Mouse (Mus musculus): ENCODE data around the gene Rabep2. TPM values are rescaled to one million over a fixed set of nuclear protein-coding genes. Genes with fewer than 3 reads are reported as not detected.

Rabep2 gene
- polyA plus RNA-seq, 1 experiment from 2014 or later: 20.2 TPM

GRCm38 (mm10) chr7:126455242-126455641, 26.7 kb downstream of the Rabep2 start:
- Histone ChIP-seq H3K9me3 (ENCODE audit: control insufficient read depth, low read length) (no peaks in the 10 kb centered on the region), H3K9ac (ENCODE audit: low read depth, low read length) (no peak overlapping the region), H3K27ac (ENCODE audit: low read depth, low read length) (no peak overlapping the region), H3K36me3 (ENCODE audit: control insufficient read depth, insufficient read depth, low read length) (no peaks in the 10 kb centered on the region), H3K27me3 (ENCODE audit: control insufficient read depth, insufficient read depth, low read length) (no peaks in the 10 kb centered on the region), H3K4me1 (replicated peaks; ENCODE audit: control insufficient read depth, insufficient read depth, low read length) (no peaks in the 10 kb centered on the region), H3K4me3 (ENCODE audit: low read depth, low read length) (no peak overlapping the region), H3K4me2 (replicated peaks; ENCODE audit: low read depth, low read length) (no peak overlapping the region)
- DNase-seq (ENCODE audit: low spot score) (no peak), ATAC-seq (ENCODE audit: low FRiP score) (no peak)
- 77% methylated on average over 2 of the region's 2 CpGs for WGBS

DNA sequence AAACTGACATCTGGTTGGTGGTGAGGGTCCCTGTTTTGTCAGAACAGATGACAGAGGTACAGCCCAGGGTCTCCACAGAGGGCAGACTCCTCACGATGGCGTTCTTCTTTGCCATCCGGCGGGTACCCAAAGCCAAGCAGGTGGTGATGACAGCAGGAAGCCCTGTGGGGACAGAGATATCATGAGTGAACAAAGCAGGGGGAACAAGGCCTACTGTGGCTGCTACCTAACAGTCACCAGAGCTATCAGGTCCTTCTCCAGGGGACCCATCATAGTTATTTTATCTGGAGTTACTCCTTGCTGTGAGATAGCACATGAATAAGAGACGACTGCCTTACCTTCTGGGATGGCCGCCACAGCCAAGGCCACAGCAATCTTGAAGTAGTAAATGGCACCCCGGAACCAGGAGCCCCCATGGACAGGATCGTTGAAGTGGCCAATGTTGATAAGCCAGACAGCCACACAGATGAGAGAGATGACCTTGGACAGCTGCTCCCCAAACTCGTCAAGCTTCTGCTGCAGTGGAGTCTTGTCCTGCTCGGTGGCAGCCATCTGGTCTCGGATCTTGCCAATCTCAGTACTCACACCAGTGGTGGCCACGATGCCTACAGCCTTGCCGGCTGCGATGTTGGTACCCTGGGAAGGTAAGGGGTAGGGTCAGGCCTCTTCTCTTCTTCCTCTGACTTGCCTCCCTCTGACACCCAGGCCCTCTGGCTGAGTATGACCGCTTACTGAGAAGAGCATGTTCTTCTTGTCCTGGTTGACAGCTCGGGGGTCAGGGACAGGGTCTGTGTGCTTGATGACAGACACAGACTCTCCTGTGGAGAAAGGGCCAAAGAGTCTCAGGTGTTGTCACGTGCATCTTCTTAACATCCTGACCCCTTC, 28.1 kb downstream of the Rabep2 start:
- Histone ChIP-seq H3K36me3 (ENCODE audit: control insufficient read depth, insufficient read depth, low read length) (no peaks in the 10 kb centered on the region), H3K4me1 (replicated peaks; ENCODE audit: control insufficient read depth, insufficient read depth, low read length) (no peaks in the 10 kb centered on the region), H3K4me3 (ENCODE audit: low read depth, low read length) (no peak overlapping the region), H3K4me2 (replicated peaks; ENCODE audit: low read depth, low read length) (no peak overlapping the region), H3K27me3 (ENCODE audit: control insufficient read depth, insufficient read depth, low read length) (no peaks in the 10 kb centered on the region), H3K27ac (ENCODE audit: low read depth, low read length) (no peak overlapping the region), H3K9ac (ENCODE audit: low read depth, low read length) (no peak overlapping the region), H3K9me3 (ENCODE audit: control insufficient read depth, low read length) (no peaks in the 10 kb centered on the region)
- DNase-seq (ENCODE audit: low spot score): no peak
- WGBS: 87% methylated on average over 17 of the region's 17 CpGs
- ATAC-seq (ENCODE audit: low FRiP score): no peak

GRCm38 (mm10) chr7:126458225-126458624, 29.7 kb downstream of the Rabep2 start:
- Histone ChIP-seq H3K27ac (ENCODE audit: low read depth, low read length) (no peak overlapping the region), H3K9ac (ENCODE audit: low read depth, low read length) (no peak overlapping the region), H3K27me3 (ENCODE audit: control insufficient read depth, insufficient read depth, low read length) (no peaks in the 10 kb centered on the region), H3K4me2 (replicated peaks; ENCODE audit: low read depth, low read length) (no peak overlapping the region), H3K4me1 (replicated peaks; ENCODE audit: control insufficient read depth, insufficient read depth, low read length) (no peaks in the 10 kb centered on the region), H3K4me3 (ENCODE audit: low read depth, low read length) (no peak overlapping the region), H3K9me3 (ENCODE audit: control insufficient read depth, low read length) (no peaks in the 10 kb centered on the region), H3K36me3 (ENCODE audit: control insufficient read depth, insufficient read depth, low read length) (no peaks in the 10 kb centered on the region)
- no peak for ATAC-seq (ENCODE audit: low FRiP score)
- WGBS: 73% methylated on average over 5 of the region's 5 CpGs
- DNase-seq (ENCODE audit: low spot score): no peak

GRCm38 (mm10) chr7:126458844-126459618, 30.5 kb downstream of the Rabep2 start:
- H3K4me1 ChIP-seq (replicated peaks; ENCODE audit: control insufficient read depth, insufficient read depth, low read length): no peaks in the 10 kb centered on the region
- H3K36me3 ChIP-seq (ENCODE audit: control insufficient read depth, insufficient read depth, low read length): no peaks in the 10 kb centered on the region
- H3K27me3 ChIP-seq (ENCODE audit: control insufficient read depth, insufficient read depth, low read length): no peaks in the 10 kb centered on the region
- 80% methylated on average over 11 of the region's 11 CpGs for WGBS
- ATAC-seq (ENCODE audit: low FRiP score) (no peak), DNase-seq (ENCODE audit: low spot score) (no peak)
- no peak overlapping the region for H3K9ac ChIP-seq (ENCODE audit: low read depth, low read length)
- no peaks in the 10 kb centered on the region for H3K9me3 ChIP-seq (ENCODE audit: control insufficient read depth, low read length)
- H3K27ac ChIP-seq (ENCODE audit: low read depth, low read length): no peak overlapping the region
- H3K4me2 ChIP-seq (replicated peaks; ENCODE audit: low read depth, low read length): no peak overlapping the region
- H3K4me3 ChIP-seq (ENCODE audit: low read depth, low read length): no peak overlapping the region

DNA sequence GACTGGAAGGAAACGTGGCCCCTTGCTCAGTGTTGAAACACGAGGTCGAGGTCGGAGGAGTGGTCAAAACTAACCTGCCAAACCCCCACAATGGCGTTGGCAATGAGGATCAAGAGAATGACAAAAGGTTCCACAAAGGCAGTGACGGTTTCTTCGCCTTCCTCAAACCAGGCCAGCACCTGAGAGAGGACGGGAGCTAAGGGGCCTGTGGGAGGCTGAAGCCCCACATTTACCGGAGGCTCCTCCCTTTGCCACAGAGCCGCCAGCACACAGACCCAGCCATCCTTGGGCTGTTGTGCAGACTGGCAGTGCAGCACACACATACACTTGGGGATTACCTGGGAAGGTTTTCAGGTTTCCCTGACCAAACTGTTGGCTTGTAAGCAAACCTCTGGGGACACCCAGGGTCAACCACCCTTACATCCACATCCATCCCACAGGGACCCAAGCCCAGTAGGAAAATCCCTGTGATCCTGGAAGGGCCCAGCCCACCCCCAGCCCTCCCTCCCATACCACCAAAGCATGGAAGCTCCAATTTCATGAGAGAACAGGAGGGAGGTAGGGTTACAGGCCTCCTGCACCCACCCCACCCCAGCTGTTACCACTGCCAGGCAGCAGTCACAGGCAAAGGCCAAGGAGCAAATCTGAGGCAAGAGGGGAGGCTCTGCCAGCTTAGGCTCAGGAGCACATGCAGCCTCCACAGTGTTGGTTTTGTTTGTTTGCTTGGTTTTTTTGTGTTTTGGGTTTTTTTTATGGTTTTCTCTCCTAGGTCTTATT, 32.3 kb downstream of the Rabep2 start:
- 52% methylated on average over 10 of the region's 10 CpGs for WGBS
- no peak overlapping the region for H3K27ac ChIP-seq (ENCODE audit: low read depth, low read length)
- H3K9ac ChIP-seq (ENCODE audit: low read depth, low read length): no peak overlapping the region
- ATAC-seq (ENCODE audit: low FRiP score) (no peak), DNase-seq (ENCODE audit: low spot score) (no peak)
- H3K36me3 ChIP-seq (ENCODE audit: control insufficient read depth, insufficient read depth, low read length): no peaks in the 10 kb centered on the region
- H3K27me3 ChIP-seq (ENCODE audit: control insufficient read depth, insufficient read depth, low read length): no peaks in the 10 kb centered on the region
- no peak overlapping the region for H3K4me2 ChIP-seq (replicated peaks; ENCODE audit: low read depth, low read length)
- H3K4me1 ChIP-seq (replicated peaks; ENCODE audit: control insufficient read depth, insufficient read depth, low read length): no peaks in the 10 kb centered on the region
- no peak overlapping the region for H3K4me3 ChIP-seq (ENCODE audit: low read depth, low read length)
- no peaks in the 10 kb centered on the region for H3K9me3 ChIP-seq (ENCODE audit: control insufficient read depth, low read length)

- Histone ChIP-seq H3K27me3 (ENCODE audit: control insufficient read depth, insufficient read depth, low read length) (no peaks in the 10 kb centered on the region), H3K4me2 (replicated peaks; ENCODE audit: low read depth, low read length) (no peak overlapping the region), H3K4me3 (ENCODE audit: low read depth, low read length) (no peak overlapping the region), H3K9me3 (ENCODE audit: control insufficient read depth, low read length) (no peaks in the 10 kb centered on the region), H3K36me3 (ENCODE audit: control insufficient read depth, insufficient read depth, low read length) (no peaks in the 10 kb centered on the region), H3K4me1 (replicated peaks; ENCODE audit: control insufficient read depth, insufficient read depth, low read length) (no peaks in the 10 kb centered on the region), H3K9ac (ENCODE audit: low read depth, low read length) (no peak overlapping the region), H3K27ac (ENCODE audit: low read depth, low read length) (no peak overlapping the region)
- DNase-seq (ENCODE audit: low spot score): no peak
- 64% methylated on average over 3 of the region's 3 CpGs for WGBS
- no peak for ATAC-seq (ENCODE audit: low FRiP score)
Measured at GRCm38 (mm10) chr7:126461626-126462025, 33.1 kb downstream of the Rabep2 start.

DNA sequence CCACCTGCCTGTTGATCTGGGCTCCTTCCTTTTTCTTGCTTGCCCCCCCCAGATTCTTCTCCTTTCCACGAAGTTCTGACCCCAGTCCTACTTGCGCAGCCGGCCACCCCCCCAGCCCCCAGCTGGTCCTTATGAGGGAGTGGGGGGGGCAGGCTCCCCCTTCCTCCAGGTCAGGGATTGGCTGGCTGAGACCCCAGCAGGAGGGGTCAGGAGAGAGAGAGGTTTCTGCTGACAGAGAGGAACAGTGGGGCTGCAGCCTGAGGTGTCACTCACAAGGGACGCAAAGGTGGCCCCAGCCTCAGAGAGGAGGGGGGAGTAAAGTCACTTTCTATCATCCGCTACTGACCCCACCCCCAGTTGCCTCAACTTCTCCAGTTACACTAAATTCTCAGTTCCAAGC, 34.4 kb downstream of the Rabep2 start, which contains the start of gene Atp2a1:
Gene Atp2a1 (minus strand): TSS at position 105 of the 400 bp plus-strand sequence.
- no peak within 1 kb of the TSS for H3K9ac ChIP-seq (ENCODE audit: low read depth, low read length)
- no peak for DNase-seq (ENCODE audit: low spot score)
- H3K27ac ChIP-seq (ENCODE audit: low read depth, low read length): no peak within 1 kb of the TSS
- H3K4me2 ChIP-seq (replicated peaks; ENCODE audit: low read depth, low read length): no peak within 1 kb of the TSS; the same call in 1 of the 2 replicates
- no peak within 1 kb of the TSS for H3K4me3 ChIP-seq (ENCODE audit: low read depth, low read length)
- no peaks in the 10 kb centered on the region for H3K27me3 ChIP-seq (ENCODE audit: control insufficient read depth, insufficient read depth, low read length)
- ATAC-seq (ENCODE audit: low FRiP score): no peak
- no peaks in the 10 kb centered on the region for H3K4me1 ChIP-seq (replicated peaks; ENCODE audit: control insufficient read depth, insufficient read depth, low read length)
- H3K36me3 ChIP-seq (ENCODE audit: control insufficient read depth, insufficient read depth, low read length): peaks cover 3% of the 10 kb centered on the region; the same call in 1 of the 2 replicates
- H3K9me3 ChIP-seq (ENCODE audit: control insufficient read depth, low read length): no peaks in the 10 kb centered on the region
- WGBS: 41% methylated on average over 5 of the region's 5 CpGs

GRCm38 (mm10) chr7:126463547-126463946, 35.0 kb downstream of the Rabep2 start:
- Histone ChIP-seq H3K9me3 (ENCODE audit: control insufficient read depth, low read length) (no peaks in the 10 kb centered on the region), H3K4me1 (replicated peaks; ENCODE audit: control insufficient read depth, insufficient read depth, low read length) (no peaks in the 10 kb centered on the region), H3K27ac (ENCODE audit: low read depth, low read length) (no peak overlapping the region), H3K4me2 (replicated peaks; ENCODE audit: low read depth, low read length) (no peak overlapping the region), H3K9ac (ENCODE audit: low read depth, low read length) (no peak overlapping the region), H3K4me3 (ENCODE audit: low read depth, low read length) (no peak overlapping the region), H3K36me3 (ENCODE audit: control insufficient read depth, insufficient read depth, low read length) (peaks cover 6% of the 10 kb centered on the region; the same call in 1 of the 2 replicates), H3K27me3 (ENCODE audit: control insufficient read depth, insufficient read depth, low read length) (no peaks in the 10 kb centered on the region)
- no peak for ATAC-seq (ENCODE audit: low FRiP score)
- WGBS: 69% methylated on average over 4 of the region's 4 CpGs
- DNase-seq (ENCODE audit: low spot score): no peak

All from hindbrain, embryonic 11.5 days (tissue).